Mouse (Mus musculus): Measurements from ENCODE around the gene Hist1h2an. TPM values are rescaled to one million over a fixed set of nuclear protein-coding genes. Genes with fewer than 3 reads are reported as not detected.
"Not testable (repeated sequence)": the region's sequence is repeated elsewhere in the genome, so short reads cannot be mapped to it uniquely, and the experiment has no call there.

Gene Hist1h2an
- polyA plus RNA-seq, 1 experiment from 2014 or later = 9.6 TPM

- H3K9ac ChIP-seq = peak overlapping the region; percentile 71; the same call in 1 of the 2 replicates
- peak overlapping the region; percentile 58 for H3K4me3 ChIP-seq (replicated peaks)
- H3K36me3 ChIP-seq = no peaks in the 10 kb centered on the region
- WGBS = 34% methylated on average over 6 of the region's 6 CpGs
- peaks cover 14% of the 10 kb centered on the region for H3K4me1 ChIP-seq
- ATAC-seq (ENCODE audit: insufficient read depth, low FRiP score, low read depth) = no peak
- peak overlapping the region; percentile 92 for H3K4me2 ChIP-seq
- no peaks in the 10 kb centered on the region for H3K9me3 ChIP-seq
- peak overlapping the region; percentile 97 for H3K27ac ChIP-seq
- H3K27me3 ChIP-seq (replicated peaks) = no peaks in the 10 kb centered on the region
Observed at GRCm38 (mm10) chr13:21781021-21781555, 5.9 kb downstream of the Hist1h2an start.

- Histone ChIP-seq H3K36me3 (no peaks in the 10 kb centered on the region), H3K4me2 (peak within 1 kb of the TSS; percentile 92), H3K4me1 (peaks cover 14% of the 10 kb centered on the region), H3K9me3 (no peaks in the 10 kb centered on the region), H3K4me3 (replicated peaks) (peak within 1 kb of the TSS; percentile 58), H3K27ac (peak within 1 kb of the TSS; percentile 97), H3K9ac (peak within 1 kb of the TSS; percentile 71), H3K27me3 (replicated peaks) (no peaks in the 10 kb centered on the region)
- WGBS = under 1% methylated on average over 44 of the region's 44 CpGs
- peak; percentile 37; the same call in 1 of the 2 replicates for ATAC-seq (ENCODE audit: insufficient read depth, low FRiP score, low read depth)
Observed at GRCm38 (mm10) chr13:21779767-21780731, 7.0 kb downstream of the Hist1h2an start, which contains the start of gene Hist1h1b. Hist1h1b (minus strand) TSS chr13:21780625.

- ATAC-seq (ENCODE audit: insufficient read depth, low FRiP score, low read depth) = peak; percentile 82
- no peaks in the 10 kb centered on the region for H3K27me3 ChIP-seq (replicated peaks)
- H3K4me1 ChIP-seq = peaks cover 10% of the 10 kb centered on the region
- peak overlapping the region; percentile 58 for H3K4me3 ChIP-seq (replicated peaks)
- peak overlapping the region; percentile 71 for H3K9ac ChIP-seq
- H3K36me3 ChIP-seq = no peaks in the 10 kb centered on the region
- peak overlapping the region; percentile 97 for H3K27ac ChIP-seq
- 3% methylated on average over 33 of the region's 33 CpGs for WGBS
- H3K9me3 ChIP-seq = no peaks in the 10 kb centered on the region
- H3K4me2 ChIP-seq = peak overlapping the region; percentile 92
Observed at GRCm38 (mm10) chr13:21778814-21779766, 7.9 kb downstream of the Hist1h2an start.

- H3K4me1 ChIP-seq = peaks cover 4% of the 10 kb centered on the region; the same call in 1 of the 2 replicates
- no peak overlapping the region for H3K27ac ChIP-seq
- H3K9me3 ChIP-seq = no peaks in the 10 kb centered on the region
- no peak for ATAC-seq (ENCODE audit: insufficient read depth, low FRiP score, low read depth)
- 68% methylated on average over 1 of the region's 1 CpGs for WGBS
- peak overlapping the region; percentile 13; the same call in 1 of the 2 replicates for H3K4me2 ChIP-seq
- no peaks in the 10 kb centered on the region for H3K27me3 ChIP-seq (replicated peaks)
- no peak overlapping the region for H3K9ac ChIP-seq
- H3K36me3 ChIP-seq = no peaks in the 10 kb centered on the region
- no peak overlapping the region for H3K4me3 ChIP-seq (replicated peaks)
Observed at GRCm38 (mm10) chr13:21755707-21756106, 31.3 kb downstream of the Hist1h2an start.

- under 1% methylated on average over 21 of the region's 26 CpGs for WGBS
- ATAC-seq (ENCODE audit: insufficient read depth, low FRiP score, low read depth); H3K27me3 ChIP-seq (replicated peaks): not testable (repeated sequence)
Observed at GRCm38 (mm10) chr13:21754294-21755001, 32.6 kb downstream of the Hist1h2an start.

GRCm38 (mm10) chr13:21753524-21754285 is 33.3 kb downstream of the Hist1h2an start, which contains the start of the genes Hist1h2ak and Hist1h2bn:
Hist1h2ak (minus strand) TSS chr13:21753827.
Hist1h2bn (plus strand) TSS chr13:21754123.
- H3K4me2 ChIP-seq = peak within 1 kb of the TSS; percentile 70
- not testable (repeated sequence) for H3K27me3 ChIP-seq (replicated peaks); H3K9me3 ChIP-seq; H3K36me3 ChIP-seq; H3K4me1 ChIP-seq
- H3K27ac ChIP-seq = peak within 1 kb of the TSS; percentile 94
- H3K4me3 ChIP-seq (replicated peaks) = peak within 1 kb of the TSS; percentile 47
- peak; percentile 91 for ATAC-seq (ENCODE audit: insufficient read depth, low FRiP score, low read depth)
- peak within 1 kb of the TSS; percentile 39; the same call in 1 of the 2 replicates for H3K9ac ChIP-seq
- under 1% methylated on average over 43 of the region's 50 CpGs for WGBS

More at GRCm38 (mm10) chr13:21754294-21755001, 32.6 kb downstream of the Hist1h2an start:
- peak overlapping the region; percentile 92 for H3K27ac ChIP-seq
- not testable (repeated sequence) for H3K4me1 ChIP-seq, H3K36me3 ChIP-seq, H3K9me3 ChIP-seq
- peak overlapping the region; percentile 22; the same call in 1 of the 2 replicates for H3K9ac ChIP-seq
- peak overlapping the region; percentile 47 for H3K4me3 ChIP-seq (replicated peaks)
- peak overlapping the region; percentile 70 for H3K4me2 ChIP-seq

- H3K4me2 ChIP-seq = peak overlapping the region; percentile 70
- peak overlapping the region; percentile 94 for H3K27ac ChIP-seq
- 3% methylated on average over 10 of the region's 10 CpGs for WGBS
- no peaks in the 10 kb centered on the region for H3K36me3 ChIP-seq
- peak overlapping the region; percentile 47 for H3K4me3 ChIP-seq (replicated peaks)
- H3K27me3 ChIP-seq (replicated peaks) = no peaks in the 10 kb centered on the region
- H3K9ac ChIP-seq = peak overlapping the region; percentile 39; the same call in 1 of the 2 replicates
- H3K9me3 ChIP-seq = no peaks in the 10 kb centered on the region
- no peak for ATAC-seq (ENCODE audit: insufficient read depth, low FRiP score, low read depth)
- peaks cover 7% of the 10 kb centered on the region; the same call in 1 of the 2 replicates for H3K4me1 ChIP-seq
Observed at GRCm38 (mm10) chr13:21753051-21753523, 33.9 kb downstream of the Hist1h2an start.

GRCm38 (mm10) chr13:21752356-21752755 is 34.7 kb downstream of the Hist1h2an start:
- H3K27ac ChIP-seq = peak overlapping the region; percentile 94
- WGBS = 28% methylated on average over 3 of the region's 3 CpGs

GRCm38 (mm10) chr13:21751827-21752226 is 35.2 kb downstream of the Hist1h2an start:
- H3K36me3 ChIP-seq = no peaks in the 10 kb centered on the region
- no peak overlapping the region for H3K4me3 ChIP-seq (replicated peaks)
- peak overlapping the region; percentile 94 for H3K27ac ChIP-seq
- no peaks in the 10 kb centered on the region for H3K27me3 ChIP-seq (replicated peaks)
- no peak overlapping the region for H3K9ac ChIP-seq
- H3K9me3 ChIP-seq = no peaks in the 10 kb centered on the region
- WGBS = 57% methylated on average over 3 of the region's 3 CpGs
- peak overlapping the region; percentile 70; the same call in 1 of the 2 replicates for H3K4me2 ChIP-seq
- H3K4me1 ChIP-seq = peaks cover 11% of the 10 kb centered on the region; the same call in 1 of the 2 replicates
- no peak for ATAC-seq (ENCODE audit: insufficient read depth, low FRiP score, low read depth)

More at GRCm38 (mm10) chr13:21752356-21752755, 34.7 kb downstream of the Hist1h2an start:
- ATAC-seq (ENCODE audit: insufficient read depth, low FRiP score, low read depth) = no peak
- Histone ChIP-seq H3K27me3 (replicated peaks) (no peaks in the 10 kb centered on the region), H3K4me2 (peak overlapping the region; percentile 70; the same call in 1 of the 2 replicates), H3K9ac (no peak overlapping the region), H3K36me3 (no peaks in the 10 kb centered on the region), H3K4me1 (peaks cover 9% of the 10 kb centered on the region; the same call in 1 of the 2 replicates), H3K9me3 (no peaks in the 10 kb centered on the region), H3K4me3 (replicated peaks) (no peak overlapping the region; the same call in 1 of the 2 replicates)

- H3K4me3 ChIP-seq (replicated peaks) = no peak overlapping the region
- no peaks in the 10 kb centered on the region for H3K27me3 ChIP-seq (replicated peaks)
- peaks cover 11% of the 10 kb centered on the region; the same call in 1 of the 2 replicates for H3K4me1 ChIP-seq
- ATAC-seq (ENCODE audit: insufficient read depth, low FRiP score, low read depth) = no peak
- H3K9me3 ChIP-seq = no peaks in the 10 kb centered on the region
- H3K9ac ChIP-seq = no peak overlapping the region
- H3K27ac ChIP-seq = 0 out of 2 replicates have a peak overlapping the region, but pooled peaks have one; percentile 94
- H3K36me3 ChIP-seq = no peaks in the 10 kb centered on the region
- no peak overlapping the region for H3K4me2 ChIP-seq
Observed at GRCm38 (mm10) chr13:21751417-21751816, 35.6 kb downstream of the Hist1h2an start.

Data from stomach, embryonic 15.5 days (tissue).